8 mouse cellular contexts compared by ENCODE assay signal in genomic region chr2:79891760-79892570, GRCm38 (mm10).
DNase-seq lines count a peak whose midpoint lies in the region; ATAC-seq lines count a peak whose summit lies in the region.

No protein-coding gene starts in this region.

- DNase-seq in kidney, postnatal 10 days, result peak; percentile 22
- no peak for DNase-seq in kidney, adult 11 months
- DNase-seq in adrenal gland, postnatal 25 days, result peak; percentile 77
- DNase-seq in layer of hippocampus, adult 18-20 months (ENCODE audit: low spot score in 2 of 2), result peak; percentile 74 to 83
- DNase-seq in ovary, postnatal 14 days (ENCODE audit: low spot score), result peak; percentile 33
- no peak for DNase-seq in spleen, adult 12 weeks (ENCODE audit: low spot score)

- ATAC-seq in granulocyte monocyte progenitor cell, adult 5-6 weeks (replicated peaks; ENCODE audit: poor library complexity, severe bottlenecking), result no peak
- no peak for ATAC-seq in megakaryocyte, adult 5-6 weeks (ENCODE audit: poor library complexity, severe bottlenecking)

Comparison
In these comparisons a context has a peak if more than half of its experiments do, and no peak if none do; other contexts are left out.
1. DNase-seq: peak in kidney, postnatal 10 days (single experiment), adrenal gland, postnatal 25 days (single experiment), layer of hippocampus, adult 18-20 months (2 of 2) and ovary, postnatal 14 days (single experiment); none in kidney, adult 11 months (single experiment) and spleen, adult 12 weeks (single experiment).